Mouse (Mus musculus): ENCODE measurements at regions not wholly inside any gene's neighbourhood (a gene's known extent, or its start where the extent isn't known, plus 50 kb on each side); places are given as distances from the start of the nearest gene placed in this dataset.
A peak's percentile ranks its signal among the peaks of the same experiment; 100 is the strongest.

DNA sequence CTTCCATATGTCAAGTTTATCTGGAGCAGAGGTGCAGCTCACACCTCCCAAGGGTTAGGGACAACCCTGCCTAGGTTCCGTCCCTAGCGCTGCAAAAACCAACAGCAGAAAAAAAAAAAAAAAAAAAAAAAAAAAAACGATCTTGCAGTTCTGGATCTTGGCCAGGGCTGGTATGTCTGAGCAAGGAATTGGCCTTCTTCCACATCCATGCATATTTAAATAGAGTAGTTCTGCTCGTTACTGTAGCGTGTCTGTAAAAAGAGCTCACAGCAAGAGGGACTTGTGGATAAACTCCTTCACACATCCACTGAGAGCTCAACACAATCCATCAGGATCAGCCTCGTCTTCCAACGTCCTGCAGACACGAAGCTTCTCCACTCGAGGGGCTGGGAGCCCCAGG lies 639.4 kb upstream of the Adam5 start:
- DNase-seq (ENCODE audit: low spot score in 2 of 2): no peak

DNA sequence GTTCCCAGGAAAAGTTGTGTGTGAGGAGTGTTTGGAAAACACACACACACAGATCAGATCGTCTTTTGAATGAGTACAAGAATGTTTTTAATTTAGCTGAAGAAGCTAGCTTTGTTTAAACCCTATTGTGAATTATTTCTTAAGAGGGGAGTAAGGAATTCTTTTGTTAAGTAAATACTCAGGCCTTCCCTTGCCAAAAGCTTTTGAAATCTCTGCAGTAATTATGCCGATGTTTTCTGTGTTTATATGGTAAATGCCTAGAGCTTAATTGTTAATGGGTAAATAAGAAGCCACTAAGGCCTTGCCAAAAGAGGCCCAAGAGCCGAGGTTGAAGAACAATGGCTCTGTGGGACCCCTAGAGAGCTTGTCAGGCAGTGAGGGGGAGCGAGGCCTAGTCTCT lies 638.3 kb upstream of the Adam5 start:
- DNase-seq (ENCODE audit: low spot score in 2 of 2): no peak

DNA sequence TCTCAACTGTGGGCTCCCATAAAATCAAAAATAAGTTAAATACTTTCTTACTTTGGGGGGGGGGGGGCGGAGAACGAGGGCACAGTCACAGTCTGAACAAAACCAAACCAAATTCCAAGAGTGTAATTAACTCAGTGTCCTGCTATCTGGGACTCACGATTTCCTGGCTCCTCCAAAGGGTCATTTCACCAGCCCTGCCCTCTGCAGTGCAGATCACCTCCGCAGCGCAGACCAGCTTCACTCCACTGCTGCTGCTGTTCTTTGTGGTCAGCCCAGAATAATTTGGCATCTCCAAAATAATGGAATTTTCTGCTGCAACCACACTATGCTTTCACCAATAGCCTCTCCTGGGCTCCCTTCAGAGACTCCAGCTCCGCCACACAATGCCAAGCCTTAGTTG lies 631.5 kb upstream of the Adam5 start:
- no peak for DNase-seq (ENCODE audit: low spot score in 2 of 2)

DNA sequence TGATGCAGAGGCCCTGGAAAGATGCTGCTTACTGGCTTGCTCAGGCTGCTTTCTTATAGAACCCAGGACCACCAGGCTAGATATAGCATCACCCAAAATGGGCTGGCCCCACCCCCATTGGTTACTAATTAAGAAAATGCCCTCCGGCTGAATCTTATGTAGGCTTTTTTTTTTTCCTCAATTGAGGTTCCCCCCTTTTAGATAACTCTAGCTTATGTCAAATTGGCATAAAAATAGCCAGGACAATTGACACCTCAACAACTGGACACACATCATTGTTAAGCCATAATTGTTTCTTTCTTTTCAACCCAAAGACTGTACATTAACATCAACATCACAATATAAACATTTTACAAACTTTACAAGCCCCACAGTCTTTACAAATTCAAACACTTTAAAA lies 630.8 kb upstream of the Adam5 start:
- no peak for DNase-seq (ENCODE audit: low spot score in 2 of 2)

DNA sequence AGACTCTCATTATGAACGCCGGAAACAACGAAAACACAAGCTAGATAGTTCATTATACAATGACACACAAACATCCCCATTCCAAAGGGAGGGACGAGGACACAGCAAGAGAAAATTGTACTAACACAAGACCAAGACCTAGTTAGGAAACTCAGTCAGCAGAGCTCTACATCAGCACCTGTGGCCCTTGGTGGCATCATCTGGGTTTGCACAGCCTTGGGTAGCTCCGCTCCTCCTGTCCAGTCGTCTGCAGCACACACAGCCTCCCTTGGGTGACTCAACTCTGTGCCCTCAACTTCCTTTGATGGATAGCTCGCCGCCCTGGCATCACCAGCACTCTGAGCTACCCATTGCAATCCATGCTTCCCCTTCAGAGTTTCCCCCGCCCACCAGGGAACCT lies 629.7 kb upstream of the Adam5 start:
- no peak for DNase-seq (ENCODE audit: low spot score in 2 of 2)

DNA sequence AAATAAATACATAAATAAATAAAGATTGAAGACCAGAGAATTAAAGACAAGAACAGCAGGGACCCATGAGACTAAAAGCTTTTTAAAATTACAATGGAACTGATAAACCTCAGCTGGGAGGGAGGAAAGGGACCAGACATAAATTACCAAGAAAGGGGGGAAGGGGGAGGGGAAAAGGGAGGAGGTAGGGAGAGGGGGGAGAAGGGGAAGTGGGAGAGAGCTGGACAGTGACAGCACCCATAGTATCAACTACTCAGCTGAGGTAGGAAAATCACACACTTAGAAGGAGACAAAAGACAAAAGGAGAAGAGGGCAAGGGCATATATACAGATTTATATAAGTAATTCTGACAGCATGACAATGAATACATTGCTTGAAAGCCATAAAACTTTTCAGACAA lies 626.4 kb upstream of the Adam5 start:
- no peak for DNase-seq (ENCODE audit: low spot score in 2 of 2)

DNA sequence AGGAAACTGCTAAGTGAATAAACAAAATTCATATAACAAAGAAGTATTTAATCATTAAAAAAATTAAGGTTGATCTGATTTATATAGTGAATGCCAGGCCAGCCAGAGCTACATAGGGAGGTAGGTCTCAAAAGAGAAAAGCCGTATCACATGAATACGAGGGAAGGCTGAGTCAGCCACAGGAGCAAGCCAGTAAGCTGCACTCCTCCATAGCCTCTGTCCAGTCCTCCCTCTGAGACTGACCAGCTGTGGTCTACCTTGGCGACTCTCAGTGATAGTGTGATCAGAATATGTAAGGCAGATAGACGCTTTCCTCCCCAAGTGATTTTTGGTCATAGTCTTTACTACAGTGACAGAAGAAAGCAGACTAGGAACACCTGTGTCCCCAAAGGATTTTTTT lies 625.4 kb upstream of the Adam5 start:
- no peak for DNase-seq (ENCODE audit: low spot score in 2 of 2)

DNA sequence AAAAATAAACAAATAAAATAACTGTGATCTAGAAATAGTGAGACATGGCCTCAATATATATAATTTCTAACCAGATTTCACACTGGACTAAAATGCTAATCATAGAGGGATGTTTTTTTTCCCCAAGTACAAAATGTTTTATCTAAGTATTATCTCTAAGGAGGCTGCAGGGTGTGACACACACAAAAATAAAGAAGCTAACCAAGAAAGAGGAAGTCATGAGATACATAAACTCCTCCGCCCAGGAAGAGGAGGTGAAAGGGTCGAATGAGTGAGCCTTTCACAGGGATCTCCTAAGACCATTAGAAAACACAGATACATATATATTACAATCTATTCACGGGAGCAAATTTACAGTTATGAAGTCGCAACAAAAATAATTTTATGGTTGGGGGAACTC lies 623.7 kb upstream of the Adam5 start:
- no peak for DNase-seq (ENCODE audit: low spot score in 2 of 2)

DNA sequence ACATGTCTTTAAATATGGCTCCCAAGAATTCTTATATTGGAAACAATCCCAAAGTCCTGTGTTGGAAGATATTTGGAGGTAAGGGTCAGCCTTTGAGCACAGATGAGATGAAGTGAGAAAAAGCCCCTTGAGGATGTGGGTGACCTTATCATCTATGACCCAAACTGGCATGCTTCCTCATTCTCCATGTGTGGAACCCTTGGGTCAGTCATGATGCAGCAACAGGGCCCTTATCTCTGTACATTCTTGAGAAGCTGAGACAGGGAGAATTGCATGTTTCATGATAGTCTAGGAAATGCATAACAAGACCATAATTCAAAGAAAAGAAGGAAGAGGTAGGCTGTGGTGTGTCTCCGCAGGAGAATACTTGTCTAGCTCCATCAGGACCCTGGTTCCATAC lies 621.8 kb upstream of the Adam5 start:
- no peak for DNase-seq (ENCODE audit: low spot score in 2 of 2)

DNA sequence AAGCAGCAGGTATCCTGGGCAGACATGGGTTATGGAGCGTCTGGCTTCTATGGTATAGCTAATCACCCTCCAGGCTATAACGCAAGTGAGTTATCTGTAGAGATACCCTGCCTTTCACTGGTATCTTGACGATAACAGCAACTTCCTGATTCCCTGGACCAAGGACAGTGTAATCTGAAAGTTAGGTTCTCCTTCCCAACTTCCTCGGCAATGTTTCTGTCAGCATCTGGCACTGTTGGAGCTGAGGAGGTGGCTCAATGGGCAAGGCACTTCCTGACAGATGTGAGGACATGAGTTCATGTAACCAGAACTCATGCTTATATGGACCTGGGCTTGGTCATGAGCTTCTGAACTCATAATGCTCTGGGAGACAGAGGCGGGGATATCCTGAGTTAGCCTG lies 620.9 kb upstream of the Adam5 start:
- no peak for DNase-seq (ENCODE audit: low spot score in 2 of 2)

DNA sequence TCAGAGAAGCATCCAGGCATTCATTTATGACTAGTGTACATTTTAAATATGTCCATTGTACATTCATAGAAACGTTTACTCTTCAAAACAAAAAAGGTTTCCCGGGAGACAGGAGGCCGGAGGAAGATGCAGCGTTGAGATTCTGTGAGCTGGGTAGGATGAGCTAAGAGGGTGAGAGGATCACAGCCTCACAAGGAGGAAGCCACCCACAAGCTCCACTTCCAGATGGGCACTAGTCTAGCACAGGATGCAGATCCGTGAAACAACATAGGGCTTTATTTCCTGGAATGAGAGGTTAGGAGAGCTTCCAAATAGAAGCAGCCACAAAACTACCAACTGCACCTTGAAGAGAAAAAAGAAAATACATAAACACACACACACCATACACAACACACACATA lies 619.4 kb upstream of the Adam5 start:
- no peak for DNase-seq (ENCODE audit: low spot score in 2 of 2)

DNA sequence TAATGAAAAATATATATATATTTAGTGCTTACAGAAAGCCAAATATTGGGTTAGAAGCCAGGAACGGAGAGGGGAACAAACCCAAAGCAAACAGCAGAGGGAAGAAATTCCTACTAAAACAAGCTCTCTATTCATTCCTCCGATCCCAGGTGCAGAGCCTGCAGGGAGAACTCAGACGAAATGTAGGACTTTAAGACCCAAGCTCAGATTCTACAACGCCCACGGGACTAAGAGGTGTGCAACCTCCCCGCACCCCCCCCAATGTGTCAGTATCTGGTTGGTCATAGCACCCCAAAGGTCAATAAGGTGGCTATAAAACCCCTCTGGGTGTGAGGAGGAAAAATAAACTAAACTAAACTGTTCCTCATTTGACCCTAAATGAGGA lies 616.9 kb upstream of the Adam5 start:
- no peak for DNase-seq (ENCODE audit: low spot score in 2 of 2)

DNA sequence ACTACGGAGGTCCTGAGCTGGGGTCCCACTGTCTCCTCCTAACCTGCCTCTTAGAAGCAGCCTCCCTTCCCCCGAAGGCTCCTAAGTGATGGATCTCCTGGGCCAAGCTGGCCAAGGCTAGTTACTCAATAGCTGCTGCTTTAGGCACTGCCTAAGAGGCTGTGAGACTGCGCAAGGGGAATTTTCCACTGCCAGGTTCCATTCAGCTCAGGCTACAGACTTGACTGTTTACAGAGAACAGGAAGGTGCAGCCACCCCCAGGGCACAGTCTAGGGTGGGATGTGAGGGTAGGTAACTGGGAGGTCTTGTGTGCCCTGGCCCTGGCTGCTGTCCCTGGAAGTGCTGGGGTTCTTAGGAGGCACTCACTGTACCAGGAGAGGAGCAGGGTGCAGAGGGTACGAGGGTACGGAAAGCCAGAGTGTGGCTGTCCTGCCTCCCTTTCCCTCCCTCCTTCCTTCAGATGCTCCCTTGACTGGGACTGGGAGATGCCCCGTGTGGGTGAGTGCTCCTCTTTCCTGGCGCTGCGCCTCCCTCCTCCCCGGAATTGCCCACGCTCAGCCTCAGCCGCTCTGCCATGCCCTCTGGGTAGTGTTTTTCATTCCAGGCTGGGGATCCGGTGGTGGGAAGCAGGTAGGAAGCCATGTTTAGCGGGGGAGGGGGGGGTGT lies 616.4 kb upstream of the Adam5 start:
- peak; percentile 20 to 21 for DNase-seq (ENCODE audit: low spot score in 2 of 2)

DNA sequence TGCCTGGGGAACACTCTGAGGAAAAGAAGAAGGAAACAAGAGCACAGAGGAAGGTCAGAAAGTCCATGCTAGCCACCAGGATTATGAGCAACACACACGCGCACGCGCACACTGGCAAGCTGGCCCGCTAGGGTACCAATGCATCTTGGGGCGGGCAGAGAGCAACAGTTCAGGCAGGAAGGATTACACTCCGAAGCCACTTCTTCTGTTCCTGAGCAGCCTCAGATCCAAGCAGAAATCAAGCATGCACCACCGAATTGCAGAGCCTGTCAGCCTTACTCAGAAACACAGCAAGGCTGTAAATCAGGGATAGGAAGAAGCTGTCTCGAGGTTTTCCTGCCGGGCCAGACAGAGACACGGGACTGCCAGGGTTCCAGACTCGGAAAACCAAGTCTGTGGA lies 615.8 kb upstream of the Adam5 start:
- DNase-seq (ENCODE audit: low spot score in 2 of 2): no peak

DNA sequence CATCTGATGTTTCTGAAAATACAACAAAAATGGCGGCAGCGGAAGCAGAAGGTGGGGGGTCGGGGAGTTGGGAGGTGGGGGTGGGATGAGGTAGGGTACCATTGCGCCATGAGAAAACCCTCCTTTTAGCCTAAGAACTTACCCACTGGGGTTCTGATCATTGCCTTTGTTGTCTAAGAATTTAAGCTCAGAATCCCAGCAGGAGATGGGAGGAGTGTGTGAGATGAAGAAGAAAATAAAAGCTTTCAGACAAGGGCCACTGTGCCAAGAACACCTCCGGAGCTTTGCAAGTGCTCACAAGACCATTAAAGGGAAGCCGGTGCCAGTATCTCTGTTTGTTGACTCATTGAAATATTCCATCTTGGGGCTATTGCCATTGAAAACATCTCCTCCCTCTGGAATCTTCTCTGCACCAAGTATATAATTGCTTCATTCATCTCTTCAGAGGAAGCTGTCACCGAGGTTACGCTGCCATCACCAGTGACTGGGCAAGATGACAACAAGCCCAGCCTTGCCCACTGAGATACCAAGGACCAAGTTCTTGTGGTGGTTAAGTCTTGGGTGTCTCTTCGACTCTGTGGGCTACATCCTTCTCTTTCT lies 614.0 kb upstream of the Adam5 start:
- DNase-seq (ENCODE audit: low spot score in 2 of 2): peak in 1 of 2 experiments; percentile 13

DNA sequence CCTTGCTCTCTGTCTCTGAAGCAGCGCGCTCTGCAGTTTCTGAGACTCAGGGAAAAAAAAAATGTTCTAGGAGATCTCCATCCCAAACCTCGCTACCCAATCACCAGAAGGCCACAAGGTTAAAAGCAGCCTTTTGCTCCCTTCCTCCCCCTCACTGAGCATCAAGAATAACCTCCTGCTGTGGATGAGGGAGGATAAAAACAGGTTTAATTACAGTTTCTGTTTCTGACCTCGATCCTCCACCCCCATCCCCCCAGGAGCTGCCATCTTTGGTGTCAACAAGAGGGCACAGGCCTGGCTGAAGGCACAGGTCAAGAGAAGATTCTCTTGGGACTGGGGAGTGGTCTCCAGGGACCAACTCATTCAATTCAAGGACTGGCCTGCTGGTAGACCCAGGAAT lies 613.0 kb upstream of the Adam5 start:
- no peak for DNase-seq (ENCODE audit: low spot score in 2 of 2)

DNA sequence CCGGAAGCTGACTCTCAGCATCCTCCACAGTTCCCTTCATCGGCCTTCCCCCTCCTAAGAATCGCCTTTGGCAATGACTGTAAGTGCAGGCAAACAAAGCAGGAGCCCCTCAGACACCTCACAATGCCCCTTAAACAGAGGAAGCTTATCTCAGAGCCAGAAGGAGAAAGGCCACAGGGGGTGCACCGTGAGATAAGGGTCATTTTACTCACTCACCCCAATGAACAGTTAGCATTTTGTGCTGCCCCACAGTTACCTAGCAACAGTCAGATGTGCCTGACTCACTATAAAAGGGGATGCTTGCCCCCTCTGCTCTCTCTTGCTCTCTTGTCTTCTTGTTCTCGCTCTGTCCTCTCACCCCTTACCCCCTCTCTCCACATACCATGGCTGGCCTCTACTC lies 606.4 kb upstream of the Adam5 start:
- DNase-seq (ENCODE audit: low spot score in 2 of 2): no peak

DNA sequence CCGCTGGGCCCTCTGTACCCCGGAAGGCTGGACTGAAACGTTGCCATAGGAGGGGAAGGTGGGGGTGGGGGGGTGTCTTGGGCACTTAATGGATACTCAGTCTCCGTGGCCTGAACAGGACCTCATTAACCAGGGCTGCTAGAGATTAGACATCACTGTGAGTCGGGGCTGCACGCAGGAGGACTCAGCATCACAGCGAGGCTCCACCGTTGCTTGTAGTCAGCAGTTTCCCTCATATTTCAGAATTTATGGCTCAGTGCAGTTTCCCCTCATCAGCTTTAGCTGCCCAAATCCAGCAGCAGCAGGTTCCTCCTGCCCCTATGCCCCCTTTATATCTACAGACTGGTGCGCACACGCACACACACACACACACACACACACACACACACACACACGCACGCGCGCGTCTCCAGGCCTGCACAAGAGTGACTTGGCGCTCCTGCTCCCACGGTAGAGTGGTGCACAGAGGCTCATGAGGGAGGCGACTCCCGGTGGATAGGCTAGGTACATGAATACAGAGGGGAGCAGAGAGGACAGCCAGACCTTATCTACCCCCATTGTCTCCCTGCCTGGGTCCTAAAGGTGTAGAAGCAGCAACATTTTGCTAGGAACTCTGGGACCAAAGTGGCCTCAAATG lies 605.8 kb upstream of the Adam5 start:
- DNase-seq (ENCODE audit: low spot score in 2 of 2): no peak

DNA sequence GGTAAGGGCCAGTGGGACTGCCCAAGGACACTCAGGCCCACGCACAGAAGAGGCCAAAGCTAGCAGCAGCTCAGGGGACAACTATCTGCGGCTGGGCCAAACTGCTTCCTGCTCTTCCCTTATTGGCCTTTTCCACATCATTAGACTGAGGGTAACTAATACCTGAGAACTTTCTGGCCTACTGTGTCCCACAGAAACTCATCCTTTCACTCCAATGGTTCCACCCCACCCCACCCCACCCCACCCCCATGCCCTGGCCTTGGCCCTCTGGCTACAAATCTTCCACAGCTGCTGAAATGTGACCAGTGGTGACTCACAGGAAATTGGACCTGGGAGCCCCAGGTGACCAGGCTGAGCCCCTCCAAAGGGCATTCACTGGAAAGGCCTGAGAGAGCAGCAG lies 604.6 kb upstream of the Adam5 start:
- no peak for DNase-seq (ENCODE audit: low spot score in 2 of 2)

DNA sequence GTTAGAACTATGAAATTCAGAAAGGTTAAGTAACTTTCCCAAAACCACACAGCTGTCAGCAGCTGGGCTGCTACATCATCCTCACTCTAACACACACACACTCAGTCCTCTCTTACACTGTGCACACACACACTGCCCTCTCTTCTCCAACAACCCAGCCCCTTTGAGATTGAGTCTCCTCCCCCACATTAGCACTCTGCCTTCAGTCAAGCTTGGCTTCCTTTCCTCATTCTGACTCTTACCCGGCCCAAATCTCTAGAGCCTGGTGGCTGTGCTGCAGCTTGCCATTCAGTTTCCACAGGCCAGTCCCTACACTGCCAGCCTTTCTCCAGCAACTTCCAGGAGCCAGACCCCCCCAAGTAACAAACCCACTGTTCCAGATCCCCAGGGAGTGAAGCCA lies 602.0 kb upstream of the Adam5 start:
- DNase-seq (ENCODE audit: low spot score in 2 of 2): no peak

DNA sequence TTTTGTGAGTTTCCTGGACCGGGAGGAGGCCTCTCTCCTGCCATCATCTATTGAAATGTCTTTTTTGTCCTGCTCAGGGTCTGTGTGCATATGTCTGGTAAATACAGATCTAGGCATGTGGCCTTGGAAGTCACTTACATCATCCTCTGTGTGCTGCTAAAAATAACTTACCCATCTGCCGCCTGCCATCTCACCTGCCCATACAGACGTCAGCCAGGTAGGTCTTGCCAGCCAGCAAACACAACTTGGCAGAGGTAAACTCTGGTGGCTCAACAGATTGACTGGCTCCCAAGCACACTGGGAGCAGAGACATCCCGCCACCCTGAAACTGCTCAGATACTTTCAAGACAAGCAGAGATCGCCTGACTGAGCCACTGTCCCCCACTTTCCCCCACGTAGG lies 597.3 kb upstream of the Adam5 start:
- DNase-seq (ENCODE audit: low spot score in 2 of 2): no peak

DNA sequence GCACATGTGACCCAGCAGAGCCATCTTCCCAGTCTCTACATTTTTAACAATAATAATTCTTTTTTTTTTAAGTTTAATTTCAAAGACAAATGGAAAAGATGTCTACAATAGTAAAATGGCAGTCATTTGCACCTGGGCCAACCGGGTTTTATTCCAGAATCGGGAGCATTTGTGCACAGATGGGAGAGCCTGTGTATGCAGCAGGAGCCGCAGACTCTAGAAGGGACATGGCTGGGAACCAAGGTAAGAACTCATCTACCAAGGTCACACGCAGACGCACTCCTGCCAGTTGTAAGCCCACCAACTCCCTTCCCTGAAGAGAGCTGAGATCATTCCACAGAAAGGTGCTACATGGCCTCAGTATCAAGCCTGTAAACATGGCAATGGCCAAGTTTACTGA lies 586.4 kb upstream of the Adam5 start:
- no peak for DNase-seq (ENCODE audit: low spot score in 2 of 2)

DNA sequence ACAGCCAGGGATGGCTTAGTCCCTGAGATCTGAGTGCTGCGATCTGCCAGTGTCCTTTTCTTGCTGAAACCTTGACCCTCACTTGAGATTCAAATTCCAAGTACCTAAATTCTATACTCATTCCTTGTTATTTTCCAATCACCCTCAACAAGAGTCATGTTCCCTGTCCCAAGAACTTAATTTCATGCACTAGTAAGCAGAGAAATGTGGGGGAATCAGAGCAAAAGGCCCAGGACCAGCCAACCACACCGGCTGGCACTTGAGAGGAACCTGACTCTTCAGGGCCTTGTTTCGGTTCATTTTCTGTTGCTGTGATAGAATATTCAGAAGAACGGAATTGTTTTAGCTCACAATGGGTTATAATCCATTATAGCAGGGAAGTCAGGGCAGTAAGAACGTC lies 583.7 kb upstream of the Adam5 start:
- DNase-seq (ENCODE audit: low spot score in 2 of 2): no peak

Data from left cerebral cortex, adult 8-10 months (tissue).